Mouse (Mus musculus): ENCODE results near the gene Hmga1.

Hmga1 gene

DNA sequence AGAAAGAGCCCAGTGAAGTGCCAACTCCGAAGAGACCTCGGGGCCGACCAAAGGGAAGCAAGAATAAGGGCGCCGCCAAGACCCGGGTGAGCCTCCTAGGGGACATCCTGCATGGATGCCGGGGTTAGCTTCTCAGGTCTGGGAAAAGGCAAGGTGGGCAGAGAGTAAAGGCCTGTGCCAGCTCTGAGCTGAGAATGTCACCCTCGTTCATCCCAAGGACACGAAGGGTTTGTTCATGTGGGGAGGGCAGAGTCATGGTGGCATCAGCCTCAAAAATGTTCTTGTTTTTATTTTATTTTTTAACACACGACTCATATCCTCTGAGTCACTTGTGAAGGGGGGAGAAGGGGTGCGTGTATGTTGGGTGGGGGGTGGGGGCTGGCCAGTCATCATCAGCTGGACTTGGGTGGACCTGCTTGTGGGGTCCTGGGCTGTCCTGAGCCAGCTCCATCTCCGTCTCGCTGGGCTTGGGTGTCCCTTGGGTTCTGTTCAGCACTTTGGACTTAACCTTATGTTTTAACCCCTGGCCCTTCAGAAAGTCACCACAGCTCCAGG lies 4.7 kb downstream of the Hmga1 start:
- no peak for DNase-seq

DNA sequence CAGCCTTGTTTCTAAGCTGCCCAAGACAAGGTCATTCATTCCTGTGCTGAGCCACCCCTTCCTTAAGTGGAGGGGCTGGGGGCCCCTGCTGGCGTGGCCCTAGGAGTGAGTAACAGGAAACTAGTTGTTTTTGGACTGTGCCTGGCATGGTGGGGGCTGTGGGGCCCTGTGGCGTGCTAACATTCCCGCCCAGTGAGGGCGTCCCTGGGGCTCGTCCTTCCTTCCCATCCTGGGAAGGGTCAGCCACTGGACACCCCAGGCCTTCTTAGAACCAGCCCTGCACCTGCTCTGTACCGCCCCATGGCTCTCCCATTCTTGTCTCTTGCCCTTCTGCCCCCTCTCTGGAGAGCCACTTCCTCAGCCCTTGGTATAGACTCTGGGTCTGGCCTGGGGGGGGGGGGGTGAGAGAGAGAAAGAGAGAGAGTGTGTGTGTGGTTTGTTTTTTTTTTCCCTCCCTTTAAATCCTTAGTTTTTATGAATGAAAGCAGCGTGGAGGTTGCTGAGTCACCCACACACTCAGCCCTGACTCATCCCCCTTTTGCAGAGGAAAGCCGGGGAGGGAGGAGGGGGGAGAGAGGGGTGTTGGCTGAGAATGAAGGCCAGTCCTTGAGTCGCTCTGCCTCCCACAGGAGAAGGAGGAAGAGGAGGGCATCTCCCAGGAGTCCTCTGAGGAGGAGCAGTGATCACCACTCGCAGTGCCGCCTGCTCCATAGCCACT lies 5.7 kb downstream of the Hmga1 start:
- peak; percentile 37 for DNase-seq

DNA sequence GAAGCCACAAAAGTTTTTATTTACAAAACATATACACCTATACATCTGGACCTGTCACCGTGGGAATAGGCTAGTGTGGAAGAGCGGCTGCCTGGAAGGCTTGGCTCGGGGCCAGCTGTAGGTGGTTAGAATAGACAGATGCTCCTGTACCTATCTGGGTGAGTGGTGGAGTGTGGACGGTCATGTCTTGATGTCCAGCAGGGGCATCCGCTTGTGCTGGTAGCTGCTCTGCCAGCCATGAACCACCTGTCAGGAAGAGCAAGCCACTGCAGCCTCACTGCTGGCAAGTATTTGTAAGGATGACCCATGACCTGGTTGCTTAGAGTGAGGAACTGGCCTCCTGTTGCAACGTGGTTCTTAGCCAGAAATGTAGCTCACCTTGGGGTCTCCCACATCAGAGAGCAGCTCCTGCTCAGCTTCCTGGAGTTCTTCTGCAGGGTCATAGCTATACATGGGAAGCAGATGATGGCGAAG lies 7.5 kb downstream of the Hmga1 start:
- peak; percentile 23 for DNase-seq

DNA sequence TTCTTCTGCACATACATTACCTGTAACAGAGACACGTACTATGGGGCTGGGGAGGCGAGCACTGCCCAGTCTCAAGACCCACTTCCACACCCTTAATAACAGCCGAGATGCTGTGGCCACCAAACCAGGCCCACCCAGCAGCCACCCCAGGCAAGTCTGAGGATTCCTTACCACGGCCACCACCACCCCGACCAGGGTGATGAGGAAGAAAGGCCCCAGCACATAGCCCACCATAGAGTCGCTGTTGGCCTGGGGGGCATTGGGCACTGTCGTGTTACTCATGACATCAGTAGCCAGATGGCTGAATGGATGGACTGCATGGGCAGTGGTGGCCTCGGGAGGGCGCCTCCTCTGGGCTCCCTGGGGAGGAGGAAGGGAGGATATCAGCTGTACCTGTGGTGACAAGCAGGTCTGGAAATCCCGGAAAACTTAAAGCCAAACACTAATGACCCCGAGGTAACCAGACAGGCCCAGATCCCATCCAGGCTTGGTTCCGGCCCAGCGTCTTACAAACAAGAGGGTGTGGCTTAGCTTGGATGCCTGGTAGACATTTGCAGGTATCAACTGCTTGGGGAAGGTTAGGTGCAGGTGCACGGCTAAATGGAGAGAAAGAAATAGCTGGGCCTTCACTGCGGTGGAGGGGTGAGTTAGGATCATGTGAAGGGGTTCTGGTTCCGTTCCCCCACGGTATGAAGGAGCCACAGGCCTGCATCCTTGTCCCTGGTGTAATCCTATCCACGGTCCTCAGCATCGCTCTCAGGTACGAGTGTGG lies 8.3 kb downstream of the Hmga1 start:
- DNase-seq = peak; percentile 63

DNA sequence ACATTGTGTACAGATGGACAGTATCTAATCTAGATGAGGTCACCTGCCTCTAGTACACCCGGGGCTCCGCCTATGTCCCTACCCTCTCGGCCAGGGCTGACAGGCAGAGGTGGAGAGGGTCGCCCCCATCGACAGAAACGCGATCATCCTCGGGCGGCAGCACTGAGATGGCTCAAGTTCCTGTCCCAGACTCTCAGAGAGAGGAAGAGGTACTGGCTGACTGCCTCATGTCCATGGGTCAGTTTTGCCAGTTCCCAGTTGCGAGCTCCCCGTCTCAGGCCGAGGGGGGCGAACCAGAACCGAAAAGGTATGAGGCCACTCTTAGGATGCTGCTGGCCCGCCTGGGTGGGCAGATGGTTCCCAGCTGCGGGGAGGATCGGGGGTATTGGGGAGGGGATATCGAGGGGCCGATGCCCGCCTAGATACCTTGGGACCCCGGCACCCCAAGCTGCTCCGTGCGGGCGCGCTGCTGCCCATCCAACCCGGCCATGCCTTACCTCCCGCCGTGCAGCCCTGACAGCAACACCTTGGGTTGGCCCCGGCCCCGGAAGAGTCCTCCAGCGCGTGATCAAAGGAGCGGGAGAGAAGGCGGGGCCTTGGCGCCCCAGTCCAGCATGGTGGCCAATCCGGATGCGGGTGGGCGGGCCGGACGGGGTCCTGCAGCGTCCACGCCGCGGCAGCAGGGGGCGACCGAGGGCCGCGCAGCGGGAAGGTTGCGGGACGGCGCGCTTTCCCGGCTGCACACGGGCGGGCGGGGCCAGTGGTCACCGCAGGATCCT lies 9.1 kb downstream of the Hmga1 start, which contains the start of gene AI413582:
AI413582 (minus strand) TSS at position 594 of the 779 bp plus-strand sequence.
- DNase-seq = peak; percentile 96

DNA sequence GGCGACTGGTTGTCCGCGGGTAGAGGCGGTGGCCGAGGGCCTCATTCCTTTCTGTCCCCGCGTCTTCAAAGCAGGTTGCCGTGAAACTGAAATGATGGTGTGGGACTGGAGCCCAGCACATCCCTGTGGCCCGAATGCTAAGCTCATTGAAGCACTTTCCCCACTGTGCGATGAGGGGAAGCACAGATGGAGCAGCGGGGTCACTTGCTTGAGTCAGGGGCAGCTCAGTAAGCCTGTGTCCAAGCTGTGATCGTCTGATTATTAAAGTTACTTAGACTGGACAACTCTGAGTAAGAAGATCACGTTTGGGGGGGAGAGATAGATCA lies 9.6 kb downstream of the Hmga1 start:
- DNase-seq = no peak

DNA sequence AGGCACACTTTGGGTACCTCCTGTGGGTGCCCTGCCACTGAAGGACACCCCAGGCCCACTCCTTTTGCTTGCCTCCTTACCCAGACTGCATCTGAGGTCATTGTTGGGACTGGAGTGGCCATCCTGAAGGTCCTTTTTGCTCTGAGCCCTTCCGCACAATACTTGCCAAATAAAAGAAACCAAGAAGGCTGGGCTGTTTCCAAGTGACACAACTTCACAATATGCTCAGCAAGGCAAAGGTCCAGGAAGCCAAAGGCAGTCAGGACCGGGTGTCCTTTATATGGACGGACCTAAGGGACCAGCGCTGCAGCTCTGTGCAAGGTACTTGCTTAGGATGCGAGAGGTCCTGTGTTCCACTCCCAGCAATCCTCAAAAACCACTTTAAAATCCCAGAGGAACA lies 11.9 kb downstream of the Hmga1 start:
- DNase-seq = no peak

DNA sequence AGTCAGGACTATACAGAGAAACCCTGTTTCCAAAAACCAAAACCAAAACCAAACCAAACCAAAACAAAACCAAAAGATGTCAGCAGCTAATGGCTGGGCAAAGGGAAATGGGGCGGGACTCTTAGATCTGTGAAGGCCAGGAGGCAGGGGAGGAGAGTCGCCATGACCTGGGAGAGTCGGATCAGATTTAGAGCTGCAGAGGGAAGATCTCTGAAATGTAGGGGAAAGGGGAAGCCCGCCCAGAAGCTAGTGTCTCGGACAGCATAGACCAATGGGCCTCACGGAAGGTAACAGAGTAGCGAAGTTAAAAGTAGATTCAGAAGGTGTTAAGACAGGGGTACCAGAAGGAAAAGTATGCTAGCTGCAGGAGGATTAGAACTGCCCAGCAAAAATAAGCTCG lies 15.0 kb downstream of the Hmga1 start:
- DNase-seq = no peak

DNA sequence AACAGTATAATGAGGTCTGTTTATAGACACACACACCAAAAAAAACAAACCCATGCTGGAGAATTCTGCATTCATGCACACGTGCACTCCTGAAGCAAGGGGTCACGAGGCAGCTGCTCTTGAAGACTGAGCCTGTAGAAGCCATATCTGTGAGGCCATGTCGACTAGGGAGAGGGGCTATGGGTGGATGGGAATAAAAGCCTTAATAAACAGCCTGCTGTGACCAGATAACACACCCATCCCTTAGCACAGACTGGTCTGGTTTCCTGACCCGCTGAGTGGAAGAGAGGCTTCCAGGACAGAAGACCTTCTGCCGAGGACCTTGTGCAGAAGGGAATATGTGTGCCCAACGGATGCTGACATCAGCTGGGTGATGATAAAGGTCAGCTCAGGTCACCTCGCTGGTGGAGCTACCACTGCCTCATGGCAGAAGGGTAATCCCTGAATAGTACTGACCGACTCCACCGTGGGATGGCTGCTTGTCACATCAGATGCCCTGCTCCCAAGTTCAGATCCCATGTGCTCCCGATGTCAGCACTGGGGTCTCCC lies 17.5 kb downstream of the Hmga1 start:
- peak; percentile 35 for DNase-seq

DNA sequence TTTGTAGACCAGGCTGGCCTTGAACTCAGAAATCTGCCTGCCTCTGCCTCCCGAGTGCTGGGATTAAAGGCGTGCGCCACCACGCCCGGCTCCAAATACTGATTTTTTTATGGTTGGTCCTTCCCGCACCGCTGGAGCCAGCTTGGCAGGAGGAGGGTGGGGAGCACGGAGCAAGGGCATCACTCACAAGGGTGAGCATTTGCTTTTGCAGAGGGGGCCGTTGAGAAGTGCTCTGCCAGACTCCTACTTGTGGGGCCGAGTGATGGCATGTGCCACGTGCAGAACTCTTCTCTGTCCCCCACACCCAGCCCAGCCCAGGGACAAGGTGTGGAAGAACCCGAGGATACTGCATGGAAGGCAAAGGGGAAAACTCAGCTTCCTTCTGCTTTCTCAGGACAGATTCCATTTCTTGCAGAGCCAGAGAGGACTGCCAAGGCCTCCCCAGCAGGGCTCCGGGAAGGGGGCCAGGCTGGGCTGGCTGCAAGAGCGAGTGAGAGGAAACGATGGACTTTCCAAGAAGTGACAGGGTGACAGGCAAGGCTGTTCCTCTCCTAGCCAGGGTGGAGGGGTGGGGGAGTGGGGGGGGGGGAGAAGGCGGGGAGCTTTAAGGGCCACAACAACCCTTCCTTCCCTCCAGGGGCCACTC lies 18.3 kb downstream of the Hmga1 start:
- peak; percentile 2 for DNase-seq

DNA sequence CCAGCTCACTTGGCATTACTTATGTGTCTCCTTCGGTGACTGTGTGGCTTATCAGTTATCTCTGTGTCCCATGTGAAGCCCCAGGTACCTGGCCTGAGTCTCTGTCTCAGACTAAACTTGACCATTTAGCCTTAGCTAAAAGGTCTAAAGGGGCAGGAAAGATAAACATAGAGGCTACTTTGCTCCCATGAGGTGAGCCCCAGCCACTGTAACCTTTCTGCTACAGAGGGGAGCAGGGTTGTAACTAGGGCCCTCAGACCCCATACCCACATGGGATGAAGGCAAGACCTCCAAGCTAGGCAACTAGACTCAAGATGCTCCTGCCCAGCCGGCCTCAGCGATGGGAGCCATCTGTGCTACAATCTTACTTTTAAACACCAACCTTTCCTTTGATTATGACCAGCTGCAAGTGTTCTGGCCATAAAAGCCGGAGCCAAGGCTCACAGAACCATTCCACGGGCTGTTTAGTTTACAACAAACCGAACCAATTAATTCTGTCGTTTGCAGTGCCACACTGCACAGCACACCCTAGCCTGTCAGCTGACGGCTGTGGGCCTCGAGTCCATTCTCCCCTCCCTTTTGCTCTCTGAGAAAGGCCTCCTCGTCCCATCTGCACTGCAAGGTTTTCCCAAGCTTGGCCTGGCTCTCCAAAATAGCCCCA lies 18.9 kb downstream of the Hmga1 start:
- no peak for DNase-seq

DNA sequence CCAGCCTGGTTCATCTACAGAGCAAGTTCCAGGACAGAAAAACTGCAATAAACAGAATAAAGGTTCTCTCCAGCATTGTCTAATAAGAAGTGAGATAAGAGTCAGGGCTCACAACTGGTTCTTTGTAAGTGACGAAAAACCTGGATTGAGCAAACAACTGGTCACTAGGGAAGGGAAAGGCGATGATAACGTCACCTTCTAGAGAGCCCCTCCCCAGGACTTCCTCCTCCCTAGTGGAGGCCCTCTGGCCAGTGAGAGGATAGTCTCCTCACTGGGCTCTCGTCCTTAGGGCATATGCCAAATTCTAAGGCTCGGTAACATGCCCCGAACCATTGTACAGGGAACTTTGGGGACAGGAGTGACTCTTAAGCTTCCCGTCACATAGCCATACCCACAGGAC lies 19.8 kb downstream of the Hmga1 start:
- no peak for DNase-seq

DNA sequence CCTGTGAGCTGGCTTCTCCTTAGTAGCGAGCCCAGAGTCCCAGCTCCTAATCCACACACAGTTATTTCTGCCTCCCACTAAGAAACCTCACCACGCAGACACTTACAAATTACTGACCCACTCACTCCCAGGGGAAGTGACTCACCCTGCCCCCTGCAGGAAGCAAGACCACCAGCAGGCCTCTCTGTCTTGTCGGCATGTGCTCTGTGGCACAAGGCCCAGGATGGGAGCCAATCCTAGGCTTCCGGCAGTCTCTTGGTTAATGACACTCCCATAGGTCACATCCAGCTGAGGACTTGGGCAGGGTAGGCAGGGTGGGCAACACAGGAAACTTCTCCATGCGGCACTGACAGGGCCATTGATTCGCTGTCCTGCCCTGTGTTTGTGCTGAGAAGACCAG lies 21.2 kb downstream of the Hmga1 start:
- DNase-seq = no peak

DNA sequence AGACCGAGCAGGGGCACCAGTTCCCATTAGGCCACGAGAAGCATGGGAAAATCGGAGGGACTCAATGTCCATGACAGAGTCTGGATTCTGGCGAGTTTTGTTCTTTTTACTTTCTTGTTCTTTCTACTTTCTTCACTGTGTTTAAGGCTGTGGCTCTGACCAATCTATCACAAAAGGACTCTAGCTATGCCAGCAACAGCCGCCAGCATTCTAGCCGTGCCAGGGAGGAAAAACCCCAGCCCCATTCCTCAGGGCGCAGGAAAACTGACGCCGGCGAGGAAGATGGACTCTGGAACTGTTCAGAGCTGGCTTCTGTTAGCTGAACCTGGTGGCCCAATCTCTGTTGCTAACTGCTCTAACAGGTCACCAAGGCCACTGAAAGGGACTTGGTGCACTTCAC lies 22.2 kb downstream of the Hmga1 start:
- DNase-seq = no peak

DNA sequence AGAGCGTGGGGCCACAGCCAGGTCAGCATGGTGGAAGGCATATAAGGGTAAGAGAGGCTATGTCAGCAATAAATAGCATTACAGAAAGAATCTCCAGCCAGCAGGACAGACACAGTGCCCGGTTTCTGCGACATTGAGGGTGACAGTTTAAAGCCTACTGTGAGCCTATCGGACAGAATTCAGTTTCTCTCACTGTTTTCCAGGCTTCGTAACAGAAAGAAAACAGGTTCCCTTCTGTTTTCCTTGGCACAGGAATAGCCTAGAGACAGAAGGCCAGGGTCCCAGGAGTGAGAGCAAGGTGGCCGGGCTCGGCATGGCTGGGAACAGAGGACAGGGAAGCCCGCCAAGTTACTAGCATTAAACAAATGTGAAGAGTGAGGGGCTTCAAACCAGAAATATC lies 23.5 kb downstream of the Hmga1 start:
- no peak for DNase-seq

DNA sequence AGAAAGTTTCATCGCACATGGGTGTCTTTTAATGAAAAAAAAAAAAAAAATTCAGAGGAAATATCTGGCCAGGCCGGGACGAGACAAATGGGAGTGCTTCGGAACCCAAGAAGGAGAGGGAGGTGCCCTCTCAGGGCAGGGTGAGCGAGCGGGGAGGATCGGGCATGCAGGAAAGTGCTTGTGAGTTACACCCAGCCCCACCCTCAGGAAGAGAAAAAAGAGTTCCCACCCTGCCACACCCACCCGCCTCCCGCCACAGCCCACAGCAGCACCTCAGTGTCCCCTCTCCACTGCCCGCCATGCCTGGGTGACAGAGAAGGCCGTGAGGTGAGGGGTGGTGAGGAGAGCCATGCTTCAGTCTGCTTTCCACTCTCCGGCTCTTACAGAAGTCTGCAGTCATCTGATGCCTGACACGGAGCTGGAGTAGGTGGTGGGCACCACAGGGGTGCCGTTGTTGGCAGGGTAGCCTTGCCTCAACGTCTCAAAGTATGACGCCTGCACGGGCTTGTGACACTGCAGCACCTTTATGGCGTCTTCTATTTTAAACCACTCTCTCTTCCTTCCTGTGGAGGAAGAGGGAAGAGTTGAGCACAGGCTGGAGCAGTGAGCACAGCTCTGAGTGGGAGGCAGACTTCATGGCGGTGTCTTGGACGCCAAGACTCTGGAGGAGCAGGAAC lies 24.2 kb downstream of the Hmga1 start:
- DNase-seq = peak; percentile 63

DNA sequence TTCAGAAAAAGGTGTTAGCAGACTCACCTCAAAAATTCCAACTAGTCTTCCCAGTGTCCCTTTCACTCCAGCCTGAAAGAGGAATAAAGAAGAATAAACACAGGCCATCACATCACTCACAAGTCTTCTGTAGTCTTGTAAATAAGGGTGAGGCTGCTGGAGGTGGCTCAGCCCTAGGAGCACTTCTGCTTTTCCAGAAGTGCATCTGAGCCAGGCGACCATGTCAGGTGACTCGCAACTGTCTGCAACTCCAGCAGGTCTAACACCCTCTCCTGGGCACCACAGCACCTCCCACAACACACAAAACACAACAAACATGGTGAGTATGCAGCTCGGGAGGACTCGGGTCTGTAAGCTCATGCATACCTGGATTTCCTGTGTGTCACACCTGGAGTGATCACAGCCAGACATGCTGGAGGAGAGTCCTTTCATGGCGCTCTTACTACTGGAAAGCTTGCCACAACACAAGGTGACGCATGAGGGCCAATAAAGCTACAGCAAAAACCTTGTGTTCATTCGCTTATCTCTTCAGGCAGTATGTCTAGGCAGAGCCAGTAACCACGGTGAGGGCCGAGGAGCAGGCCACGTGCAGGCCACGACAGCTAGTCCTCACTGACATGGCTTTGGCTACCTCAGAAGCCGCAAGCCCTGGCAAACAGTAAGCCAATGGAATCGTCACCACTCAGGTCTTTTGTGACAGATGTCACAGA lies 27.0 kb downstream of the Hmga1 start:
- peak; percentile 60 for DNase-seq

DNA sequence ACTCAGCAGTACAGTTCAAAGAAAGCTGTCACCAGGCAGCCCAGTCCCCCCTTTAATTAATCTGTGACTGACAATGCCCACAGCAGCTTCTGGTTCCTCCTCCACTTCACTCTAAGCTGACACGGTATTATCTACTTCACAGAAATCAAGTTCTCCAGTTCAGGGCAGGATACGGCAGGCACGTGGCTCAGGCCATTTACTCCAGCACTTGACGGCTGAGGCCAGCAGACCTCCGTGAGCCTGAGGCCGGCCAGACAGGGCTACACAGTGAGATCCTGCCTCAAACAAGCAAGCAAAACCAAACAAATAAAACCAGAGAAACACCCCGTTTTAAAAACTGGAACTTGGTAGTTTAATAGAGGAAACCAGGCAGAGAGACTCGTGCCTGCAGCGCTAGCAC lies 30.4 kb downstream of the Hmga1 start:
- DNase-seq = no peak

DNA sequence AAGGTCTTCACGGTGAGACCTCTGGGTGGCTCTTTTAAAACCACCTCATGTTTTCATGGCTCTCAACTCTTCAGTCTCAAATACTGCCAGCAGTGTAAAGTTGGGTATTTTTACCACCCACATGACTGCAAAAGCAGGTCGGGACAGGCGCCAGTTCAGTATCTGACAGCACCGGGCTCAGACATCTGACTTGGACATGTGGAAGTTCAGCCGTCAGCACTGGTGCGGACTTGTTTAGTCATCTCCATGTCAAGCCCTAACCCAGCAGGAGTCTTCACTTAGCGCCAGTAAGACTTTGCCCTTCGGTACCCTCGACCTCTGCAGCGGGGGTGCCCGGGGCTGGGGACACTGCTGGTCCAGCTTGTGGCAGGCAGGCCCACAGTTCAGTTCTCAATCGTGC lies 31.0 kb downstream of the Hmga1 start:
- no peak for DNase-seq

DNA sequence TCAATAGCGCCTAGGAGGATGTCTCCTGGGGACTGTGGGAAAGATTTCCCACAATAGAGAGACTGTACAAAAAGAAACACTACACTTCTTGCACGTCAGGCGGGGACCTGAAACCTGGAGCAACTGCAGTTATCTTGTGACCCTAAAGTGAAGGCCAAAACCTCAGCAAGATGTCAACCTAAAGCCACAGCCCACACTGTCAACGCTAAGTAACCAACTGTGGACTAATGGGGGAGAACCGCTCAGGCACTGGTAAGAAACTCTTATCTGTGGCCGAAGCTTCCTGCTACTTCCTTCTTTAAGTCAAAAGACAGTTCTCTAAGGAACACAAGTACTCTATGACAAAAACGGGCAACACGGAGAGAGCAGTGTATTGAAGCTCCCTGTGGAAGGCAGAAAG lies 31.9 kb downstream of the Hmga1 start:
- DNase-seq = no peak

Measured in liver (tissue).